Mouse (Mus musculus): ENCODE measurements around the gene Spi1. TPM values are rescaled to one million over a fixed set of nuclear protein-coding genes. Genes with fewer than 3 reads are reported as not detected.

Spi1 gene
- total RNA-seq, 1 experiment = 0.31 TPM

DNA sequence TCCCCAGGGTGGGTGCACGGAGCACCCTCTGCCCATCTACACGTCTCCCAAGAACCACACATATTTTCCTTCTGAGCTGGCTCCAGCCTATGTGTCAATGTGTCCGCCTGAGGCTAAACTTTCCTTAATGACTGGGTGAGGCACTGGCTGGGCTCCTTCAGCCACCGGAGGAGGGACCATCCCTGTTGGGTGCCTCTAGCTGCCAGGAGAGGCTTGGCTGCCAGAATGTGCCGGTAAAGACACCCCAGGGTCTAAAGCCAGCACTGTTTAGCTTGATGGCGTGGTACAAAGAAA, 13.4 kb upstream of the Spi1 start:
- no peaks in the 10 kb centered on the region; the same call in 1 of the 2 replicates for H3K36me3 ChIP-seq (ENCODE audit: control insufficient read depth, insufficient read depth, low read length, poor library complexity, severe bottlenecking)
- H3K4me1 ChIP-seq (ENCODE audit: control insufficient read depth in 2 of 2, insufficient read depth in 2 of 2, low read length in 2 of 2, poor library complexity in 1 of 2) = peaks cover 0 to 9% of the 10 kb centered on the region in 2 experiments; a peak in 2 of 4 replicates
- H3K9ac ChIP-seq (ENCODE audit: insufficient read depth, low read depth, low read length, poor library complexity, severe bottlenecking) = no peak overlapping the region
- H3K4me3 ChIP-seq (ENCODE audit: insufficient read depth in 1 of 2, low read depth in 1 of 2, low read length in 2 of 2, poor library complexity in 1 of 2, severe bottlenecking in 1 of 2) = no peak overlapping the region
- in situ Hi-C loops (cut with MboI; ENCODE audit: low sequenced_read_pairs in 2 of 2, unreplicated experiment in 2 of 2) = no loop called here
- no peak overlapping the region for H3K27ac ChIP-seq (ENCODE audit: insufficient read depth, low read depth, low read length, poor library complexity, severe bottlenecking)
- no peaks in the 10 kb centered on the region for H3K9me3 ChIP-seq (ENCODE audit: control insufficient read depth, insufficient read depth, low read depth, low read length)
- no peak for DNase-seq (ENCODE audit: low read depth, low spot score)
- no peak for TF ChIP-seq CHD2 (IDR thresholded peaks at IDR 0.05; ENCODE audit: low read depth, low read length)
- no peak for TF ChIP-seq ZNF384 (IDR thresholded peaks at IDR 0.05; ENCODE audit: low read depth, low read length)
- no peak for TF ChIP-seq ZC3H11A (IDR thresholded peaks at IDR 0.05; ENCODE audit: borderline replicate concordance, low read depth, low read length)
- no peak for TF ChIP-seq MAFK (IDR thresholded peaks at IDR 0.05; ENCODE audit: insufficient read depth, low read depth, low read length)
- TF ChIP-seq HCFC1 (IDR thresholded peaks at IDR 0.05; ENCODE audit: borderline replicate concordance, insufficient read depth, low read length) = no peak

DNA sequence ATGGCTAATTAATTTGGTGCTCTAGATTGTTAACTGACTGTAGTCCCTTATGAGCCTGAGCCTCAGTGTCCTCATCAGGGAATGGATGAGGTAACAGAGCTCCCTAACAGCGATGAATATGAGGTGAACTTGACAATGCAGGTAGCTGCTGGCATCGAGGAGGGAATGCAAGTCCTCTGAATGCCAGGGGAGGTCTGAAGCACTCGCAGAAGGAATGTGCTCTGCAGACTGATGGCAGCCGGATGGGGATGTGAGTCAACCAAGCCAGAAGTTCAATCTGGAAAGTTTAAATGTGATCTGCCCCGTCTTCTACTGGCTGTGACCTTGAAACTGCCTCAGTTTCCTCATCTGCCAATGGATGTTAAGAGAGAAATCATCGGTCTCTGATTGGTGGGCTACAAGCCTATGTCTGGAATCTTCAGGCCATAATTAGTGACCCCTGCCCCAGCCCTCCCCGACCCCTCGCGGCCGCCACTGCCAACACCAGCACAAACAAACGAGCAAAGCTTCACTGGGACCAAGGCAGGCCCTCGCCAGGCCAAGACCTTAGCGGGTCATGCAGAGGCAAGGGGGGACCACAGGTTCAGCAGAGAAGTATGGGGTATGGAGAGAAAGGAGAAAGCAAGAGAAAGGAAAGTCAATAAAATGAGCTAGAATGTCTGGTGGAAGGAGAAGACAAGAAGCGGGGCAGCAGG, 12.7 kb upstream of the Spi1 start:
- TF ChIP-seq ZNF384 (IDR thresholded peaks at IDR 0.05; ENCODE audit: low read depth, low read length) = no peak
- no peak for TF ChIP-seq CHD2 (IDR thresholded peaks at IDR 0.05; ENCODE audit: low read depth, low read length)
- no peak for TF ChIP-seq ZC3H11A (IDR thresholded peaks at IDR 0.05; ENCODE audit: borderline replicate concordance, low read depth, low read length)
- TF ChIP-seq HCFC1 (IDR thresholded peaks at IDR 0.05; ENCODE audit: borderline replicate concordance, insufficient read depth, low read length) = no peak
- no peak for TF ChIP-seq MAFK (IDR thresholded peaks at IDR 0.05; ENCODE audit: insufficient read depth, low read depth, low read length)
- DNase-seq (ENCODE audit: low read depth, low spot score) = no peak
- no peaks in the 10 kb centered on the region for H3K9me3 ChIP-seq (ENCODE audit: control insufficient read depth, insufficient read depth, low read depth, low read length)
- peaks cover 0 to 9% of the 10 kb centered on the region in 2 experiments; a peak in 2 of 4 replicates for H3K4me1 ChIP-seq (ENCODE audit: control insufficient read depth in 2 of 2, insufficient read depth in 2 of 2, low read length in 2 of 2, poor library complexity in 1 of 2)
- H3K9ac ChIP-seq (ENCODE audit: insufficient read depth, low read depth, low read length, poor library complexity, severe bottlenecking) = peak overlapping the region; percentile 79
- in situ Hi-C loops (cut with MboI; ENCODE audit: low sequenced_read_pairs in 2 of 2, unreplicated experiment in 2 of 2) = no loop called here
- no peaks in the 10 kb centered on the region; the same call in 1 of the 2 replicates for H3K36me3 ChIP-seq (ENCODE audit: control insufficient read depth, insufficient read depth, low read length, poor library complexity, severe bottlenecking)
- peak overlapping the region; percentile 73 to 84 for H3K4me3 ChIP-seq (ENCODE audit: insufficient read depth in 1 of 2, low read depth in 1 of 2, low read length in 2 of 2, poor library complexity in 1 of 2, severe bottlenecking in 1 of 2)
- H3K27ac ChIP-seq (ENCODE audit: insufficient read depth, low read depth, low read length, poor library complexity, severe bottlenecking) = no peak overlapping the region

GRCm38 (mm10) chr2:91070076-91070800, 12.0 kb upstream of the Spi1 start, which contains the start of gene Slc39a13:
Gene Slc39a13, minus strand, starts transcription at chr2:91070417.
- Histone ChIP-seq H3K36me3 (ENCODE audit: control insufficient read depth, insufficient read depth, low read length, poor library complexity, severe bottlenecking) (no peaks in the 10 kb centered on the region; the same call in 1 of the 2 replicates), H3K4me1 (ENCODE audit: control insufficient read depth in 2 of 2, insufficient read depth in 2 of 2, low read length in 2 of 2, poor library complexity in 1 of 2) (peaks cover 0 to 9% of the 10 kb centered on the region in 2 experiments; a peak in 2 of 4 replicates), H3K9ac (ENCODE audit: insufficient read depth, low read depth, low read length, poor library complexity, severe bottlenecking) (peak within 1 kb of the TSS; percentile 79), H3K9me3 (ENCODE audit: control insufficient read depth, insufficient read depth, low read depth, low read length) (no peaks in the 10 kb centered on the region), H3K4me3 (ENCODE audit: insufficient read depth in 1 of 2, low read depth in 1 of 2, low read length in 2 of 2, poor library complexity in 1 of 2, severe bottlenecking in 1 of 2) (peak within 1 kb of the TSS; percentile 73 to 84), H3K27ac (ENCODE audit: insufficient read depth, low read depth, low read length, poor library complexity, severe bottlenecking) (peak within 1 kb of the TSS; percentile 6; the same call in 1 of the 2 replicates)
- in situ Hi-C loops (cut with MboI; ENCODE audit: low sequenced_read_pairs in 2 of 2, unreplicated experiment in 2 of 2) = no loop called here
- peak; percentile 94 for TF ChIP-seq HCFC1 (IDR thresholded peaks at IDR 0.05; ENCODE audit: borderline replicate concordance, insufficient read depth, low read length)
- TF ChIP-seq MAFK (IDR thresholded peaks at IDR 0.05; ENCODE audit: insufficient read depth, low read depth, low read length) = no peak
- no peak for TF ChIP-seq CHD2 (IDR thresholded peaks at IDR 0.05; ENCODE audit: low read depth, low read length)
- no peak for TF ChIP-seq ZC3H11A (IDR thresholded peaks at IDR 0.05; ENCODE audit: borderline replicate concordance, low read depth, low read length)
- no peak for TF ChIP-seq ZNF384 (IDR thresholded peaks at IDR 0.05; ENCODE audit: low read depth, low read length)
- DNase-seq (ENCODE audit: low read depth, low spot score) = peak; percentile 81

DNA sequence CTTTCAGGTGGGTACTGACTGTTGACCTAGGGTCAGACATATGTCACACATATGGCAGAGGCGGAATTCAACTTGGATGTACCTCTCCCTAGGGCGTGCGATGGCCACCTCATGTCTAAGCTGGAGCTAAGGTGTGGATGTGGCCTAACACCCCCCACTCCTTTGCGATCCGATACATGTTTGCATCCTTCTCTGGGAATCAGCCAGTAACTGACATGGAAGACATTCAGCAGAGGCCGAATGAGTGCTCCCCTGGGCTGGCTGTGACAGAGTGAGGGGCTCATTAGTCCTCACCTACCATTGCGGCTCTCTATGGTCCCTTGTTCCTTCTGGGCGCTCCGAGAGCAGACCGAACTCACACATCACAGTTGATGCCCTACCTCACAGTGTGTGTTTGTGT, 11.1 kb upstream of the Spi1 start:
- H3K36me3 ChIP-seq (ENCODE audit: control insufficient read depth, insufficient read depth, low read length, poor library complexity, severe bottlenecking) = no peaks in the 10 kb centered on the region; the same call in 1 of the 2 replicates
- peaks cover 0 to 9% of the 10 kb centered on the region in 2 experiments; a peak in 2 of 4 replicates for H3K4me1 ChIP-seq (ENCODE audit: control insufficient read depth in 2 of 2, insufficient read depth in 2 of 2, low read length in 2 of 2, poor library complexity in 1 of 2)
- in situ Hi-C loops (cut with MboI; ENCODE audit: low sequenced_read_pairs in 2 of 2, unreplicated experiment in 2 of 2) = no loop called here
- no peak for DNase-seq (ENCODE audit: low read depth, low spot score)
- TF ChIP-seq ZC3H11A (IDR thresholded peaks at IDR 0.05; ENCODE audit: borderline replicate concordance, low read depth, low read length) = no peak
- no peak for TF ChIP-seq MAFK (IDR thresholded peaks at IDR 0.05; ENCODE audit: insufficient read depth, low read depth, low read length)
- TF ChIP-seq ZNF384 (IDR thresholded peaks at IDR 0.05; ENCODE audit: low read depth, low read length) = no peak
- no peak for TF ChIP-seq CHD2 (IDR thresholded peaks at IDR 0.05; ENCODE audit: low read depth, low read length)
- TF ChIP-seq HCFC1 (IDR thresholded peaks at IDR 0.05; ENCODE audit: borderline replicate concordance, insufficient read depth, low read length) = no peak
- H3K4me3 ChIP-seq (ENCODE audit: insufficient read depth in 1 of 2, low read depth in 1 of 2, low read length in 2 of 2, poor library complexity in 1 of 2, severe bottlenecking in 1 of 2) = peak overlapping the region; percentile 73 to 84
- no peak overlapping the region for H3K27ac ChIP-seq (ENCODE audit: insufficient read depth, low read depth, low read length, poor library complexity, severe bottlenecking)
- peak overlapping the region; percentile 79 for H3K9ac ChIP-seq (ENCODE audit: insufficient read depth, low read depth, low read length, poor library complexity, severe bottlenecking)
- no peaks in the 10 kb centered on the region for H3K9me3 ChIP-seq (ENCODE audit: control insufficient read depth, insufficient read depth, low read depth, low read length)

Measured in ES-E14 (cell line).